Mouse (Mus musculus): ENCODE data around the gene Samd5.

Gene Samd5

DNA sequence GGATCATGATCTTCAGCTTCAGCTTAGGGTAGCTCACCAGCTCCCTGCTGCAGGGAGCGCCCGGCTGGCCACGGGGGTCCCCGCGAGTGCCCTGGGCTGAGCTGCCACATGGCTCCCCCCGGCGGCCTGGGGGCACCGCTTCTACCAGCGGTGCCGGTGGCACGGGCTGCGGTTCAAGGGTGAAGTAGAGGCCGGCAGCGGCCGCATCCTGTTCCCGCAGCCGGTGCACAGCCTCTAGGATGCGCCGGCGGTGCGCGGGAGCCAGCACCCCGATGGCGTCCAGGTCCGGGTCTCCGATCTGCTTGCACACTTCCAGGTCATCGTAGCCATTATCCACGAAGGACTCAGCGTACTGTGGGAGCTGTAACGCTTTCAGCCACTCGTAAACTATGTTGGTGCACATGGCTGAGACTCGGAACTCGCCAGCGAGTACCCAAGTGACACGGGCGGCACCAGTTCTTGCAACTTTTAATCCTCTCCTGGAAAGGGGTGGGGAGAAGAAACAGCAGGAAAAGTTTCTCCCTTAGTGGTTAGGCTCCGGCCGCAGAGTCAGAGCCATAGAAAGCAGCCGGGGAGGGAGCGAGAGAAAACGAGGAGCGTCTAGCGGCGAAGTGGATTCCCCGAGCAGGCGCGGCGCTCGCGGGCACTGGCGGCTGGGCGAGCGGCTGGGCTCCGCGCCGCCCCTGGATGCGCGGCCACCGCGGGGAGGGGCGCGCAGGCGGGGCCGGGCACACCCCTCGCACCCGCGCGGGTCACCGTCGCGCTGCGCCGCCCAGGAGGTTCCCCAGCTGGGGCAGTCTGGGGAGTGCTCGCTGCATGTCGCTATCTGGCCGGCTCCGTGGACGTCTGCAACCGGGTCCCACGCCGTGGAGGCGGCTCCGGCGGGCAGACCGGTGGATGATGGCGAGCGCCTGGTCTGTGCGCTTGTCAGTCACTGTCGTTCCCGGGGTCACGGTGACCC, at the start of gene Samd5:
Gene Samd5, minus strand, starts transcription at position 648 of the 961 bp plus-strand sequence.
- peak; percentile 36 for DNase-seq

- no peak for DNase-seq
These were observed 47.7 kb upstream of the Samd5 start for GRCm38 (mm10) chr10:9722519-9723303.

GRCm38 (mm10) chr10:9720027-9720426, 45.0 kb upstream of the Samd5 start:
- no peak for DNase-seq

DNA sequence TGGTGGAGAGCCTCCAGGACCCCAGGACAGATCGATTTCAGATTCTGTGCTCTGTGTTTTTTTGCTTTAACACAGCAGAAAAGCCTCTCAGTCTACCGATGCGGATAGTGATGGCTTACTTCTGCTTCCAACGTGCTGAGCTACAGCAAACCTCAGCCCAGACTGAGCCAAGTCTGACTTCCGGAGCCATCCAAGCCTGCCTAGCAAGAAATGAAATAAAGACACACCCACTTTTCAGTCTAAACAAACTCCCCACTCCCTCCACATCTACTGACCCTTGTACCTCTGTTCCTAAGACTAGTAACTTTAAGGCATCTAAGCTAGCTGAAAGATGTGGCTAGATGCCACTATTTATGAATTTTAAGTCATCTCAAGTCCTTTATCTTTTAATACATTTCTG, 43.1 kb upstream of the Samd5 start:
- peak; percentile 5 for DNase-seq

DNA sequence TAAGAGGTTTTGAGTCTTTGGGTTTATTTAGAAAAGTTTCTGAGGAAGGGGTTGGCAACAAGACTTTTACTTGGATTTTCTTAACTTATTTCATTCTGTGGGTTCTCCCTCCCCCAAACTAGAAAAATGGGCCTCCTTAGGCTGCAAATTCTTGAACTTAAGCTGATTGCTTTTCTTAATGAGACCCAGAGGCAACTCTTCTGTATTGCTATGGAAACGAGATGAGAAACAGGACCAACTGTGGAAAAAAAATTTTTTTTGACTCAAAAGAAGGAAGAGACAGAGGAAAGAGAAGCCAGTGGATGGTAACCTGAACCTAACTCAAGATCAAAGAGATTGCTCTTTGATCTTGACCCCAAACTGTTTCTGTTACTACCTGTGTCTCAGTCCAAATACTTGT, 29.9 kb upstream of the Samd5 start:
- DNase-seq, result no peak

DNA sequence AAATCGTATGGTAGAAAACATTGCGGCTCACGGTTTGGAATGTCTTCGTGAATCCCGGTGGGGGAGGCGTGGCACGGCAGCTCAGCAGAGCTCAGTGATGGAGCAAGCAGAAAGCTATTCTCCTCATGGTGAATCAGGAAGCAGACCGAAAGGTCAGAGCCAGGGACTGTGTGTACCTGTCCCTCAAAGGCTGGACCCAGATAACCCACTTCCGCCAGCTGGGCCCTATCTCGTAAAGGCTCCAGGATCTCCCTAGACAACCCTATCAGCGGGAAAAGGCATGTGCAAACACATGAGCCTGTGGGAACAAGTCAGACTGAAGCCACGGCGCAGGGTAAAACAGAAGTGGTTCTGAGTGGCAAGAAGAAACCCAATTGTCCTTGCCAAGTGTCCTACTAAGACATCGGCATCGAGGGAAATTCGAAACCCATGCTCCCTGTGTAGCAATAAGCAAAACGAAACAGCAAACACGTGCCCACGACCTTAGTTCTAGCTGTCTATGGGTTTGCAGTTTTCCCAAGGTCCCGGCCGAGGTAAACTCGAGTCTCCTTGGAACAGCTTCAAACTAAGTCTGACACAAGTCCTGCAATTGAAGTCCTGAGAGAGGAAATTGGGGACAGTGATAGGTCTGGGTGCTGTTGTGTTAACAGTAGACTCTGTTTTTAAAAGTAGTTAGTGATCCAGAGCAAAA, 24.2 kb upstream of the Samd5 start:
- no peak for DNase-seq

DNA sequence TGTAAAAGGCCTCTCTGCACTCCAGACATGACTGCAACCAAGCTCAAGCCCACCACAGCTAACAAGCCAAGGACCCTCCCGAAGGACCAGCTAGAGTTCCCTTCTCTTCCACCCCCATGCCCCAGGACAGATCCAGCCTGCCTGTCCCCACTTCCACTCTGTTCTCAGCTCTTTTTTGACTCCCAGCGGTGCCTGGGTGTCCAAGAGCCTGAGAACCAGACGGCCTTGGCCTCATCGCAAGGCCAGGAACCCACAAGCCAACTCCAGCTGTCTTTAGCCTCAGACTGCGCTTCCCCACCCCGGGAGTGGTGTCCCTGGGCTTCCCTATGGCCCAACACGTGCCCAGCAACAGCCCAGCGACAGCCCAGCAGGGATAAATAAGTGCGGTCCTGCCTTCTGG, 23.1 kb upstream of the Samd5 start:
- no peak for DNase-seq

DNA sequence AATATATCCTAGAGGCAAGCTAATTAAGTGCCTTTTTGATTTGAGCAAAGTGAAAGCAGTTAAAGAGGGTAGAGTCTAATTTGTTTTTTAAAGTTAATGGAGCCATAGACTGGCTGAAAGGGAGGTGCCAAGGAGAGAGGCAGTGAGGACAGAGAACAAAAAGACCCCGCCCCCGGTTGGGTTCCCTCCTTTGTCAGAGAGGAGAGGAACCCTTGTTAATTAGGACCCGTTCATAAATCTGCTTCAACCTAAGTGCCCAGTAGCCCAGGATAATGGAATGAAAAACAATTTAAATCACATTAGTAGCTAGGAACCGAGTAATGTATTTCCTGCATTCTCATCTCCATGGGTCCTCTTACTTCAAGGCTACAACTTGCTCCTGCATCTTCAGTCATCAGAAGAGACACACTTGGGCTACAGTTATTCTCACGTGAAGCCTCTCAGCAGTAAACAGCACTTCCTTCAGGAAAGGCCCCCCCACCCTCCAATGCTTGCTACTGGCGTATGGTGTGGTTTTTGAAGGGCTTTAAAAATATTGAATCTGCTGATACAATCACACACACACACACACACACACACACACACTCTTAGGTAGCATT, 21.6 kb upstream of the Samd5 start:
- no peak for DNase-seq

GRCm38 (mm10) chr10:9693990-9694699, 19.1 kb upstream of the Samd5 start:
- no peak for DNase-seq

GRCm38 (mm10) chr10:9680928-9681327, 5.9 kb upstream of the Samd5 start:
- DNase-seq, result no peak

DNA sequence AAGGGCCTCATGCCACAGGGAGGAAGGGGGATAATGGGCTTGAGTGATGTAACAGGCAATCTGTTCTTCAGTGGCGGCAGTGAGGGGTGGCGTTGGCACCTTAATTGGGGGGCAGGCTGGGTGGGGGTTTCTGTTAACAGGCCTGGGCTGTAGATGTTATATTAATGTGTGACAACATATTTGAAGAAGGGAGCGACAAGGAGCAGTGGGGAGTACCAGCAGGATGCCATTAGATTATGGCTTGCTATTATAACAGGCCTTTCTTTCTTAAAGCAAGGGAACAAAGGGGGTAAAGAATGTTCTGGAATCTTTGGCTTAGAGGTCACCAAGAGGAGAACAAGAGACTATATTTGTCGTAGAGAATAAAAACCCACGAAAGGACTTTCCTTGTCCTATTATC, 4.9 kb upstream of the Samd5 start:
- no peak for DNase-seq

DNA sequence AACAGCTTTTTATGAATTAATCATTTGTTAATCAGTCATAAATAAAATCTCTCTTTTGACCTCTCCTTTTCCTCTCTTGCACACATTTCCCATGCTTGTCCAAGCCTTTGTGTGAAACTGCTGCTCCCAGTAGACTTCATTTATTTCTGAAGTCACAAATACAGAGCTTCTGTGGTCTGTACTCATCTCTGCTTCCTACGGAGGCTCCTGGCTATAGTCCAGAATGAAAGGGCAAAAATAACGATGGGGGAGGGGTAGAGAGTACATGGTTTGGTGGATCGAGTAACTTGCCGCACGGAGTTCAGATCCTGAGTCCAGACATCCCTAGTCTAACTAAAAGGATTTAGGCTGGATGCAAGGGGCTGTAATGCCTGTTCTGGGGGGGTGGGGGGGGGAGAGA, 3.1 kb upstream of the Samd5 start:
- DNase-seq, result no peak

DNA sequence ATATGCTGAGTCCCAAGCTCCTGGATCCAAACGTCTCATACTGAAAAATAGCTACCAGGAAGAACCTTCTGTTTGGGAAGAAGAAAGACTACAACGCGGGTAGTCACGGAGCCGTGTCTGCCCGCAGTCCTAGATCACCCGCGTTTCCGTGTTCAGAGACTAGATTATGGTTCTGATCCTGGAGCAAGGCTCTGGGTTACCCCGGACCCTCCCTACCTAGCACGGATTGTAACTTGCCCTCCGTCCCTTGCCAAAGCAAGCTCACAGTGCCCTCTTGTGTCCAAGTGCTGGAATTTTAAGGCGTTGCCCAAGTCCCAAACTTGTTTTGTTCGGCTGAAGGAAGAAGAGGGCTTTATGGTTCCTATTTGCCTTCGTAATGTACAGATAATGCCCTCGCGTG, 1.9 kb upstream of the Samd5 start:
- DNase-seq, result peak; percentile 84

GRCm38 (mm10) chr10:9676418-9676786, 1.4 kb upstream of the Samd5 start:
- DNase-seq, result no peak

- DNase-seq, result no peak
These were observed 776 bp upstream of the Samd5 start for GRCm38 (mm10) chr10:9675550-9676417.

GRCm38 (mm10) chr10:9673276-9673675, 1.7 kb downstream of the Samd5 start:
- no peak for DNase-seq

DNA sequence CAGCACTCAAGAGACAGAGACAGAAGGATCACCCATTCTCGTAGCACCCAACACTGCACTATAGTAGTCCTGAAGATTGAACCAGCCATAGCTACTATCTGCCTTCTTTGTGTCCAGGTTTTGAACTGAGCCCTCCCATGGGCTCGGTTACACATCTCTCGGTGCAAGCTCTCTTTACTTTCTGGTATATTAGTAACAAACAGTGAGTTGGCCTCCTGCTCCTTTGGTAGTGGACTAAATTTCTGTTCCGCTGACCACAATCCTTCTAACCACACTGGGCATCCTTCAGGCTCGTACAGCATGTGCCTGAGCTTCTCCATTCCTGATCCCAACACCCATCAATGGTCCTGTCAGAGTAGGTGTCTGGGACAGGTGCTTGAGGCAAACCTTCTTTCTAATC, 2.3 kb downstream of the Samd5 start:
- DNase-seq, result no peak

DNA sequence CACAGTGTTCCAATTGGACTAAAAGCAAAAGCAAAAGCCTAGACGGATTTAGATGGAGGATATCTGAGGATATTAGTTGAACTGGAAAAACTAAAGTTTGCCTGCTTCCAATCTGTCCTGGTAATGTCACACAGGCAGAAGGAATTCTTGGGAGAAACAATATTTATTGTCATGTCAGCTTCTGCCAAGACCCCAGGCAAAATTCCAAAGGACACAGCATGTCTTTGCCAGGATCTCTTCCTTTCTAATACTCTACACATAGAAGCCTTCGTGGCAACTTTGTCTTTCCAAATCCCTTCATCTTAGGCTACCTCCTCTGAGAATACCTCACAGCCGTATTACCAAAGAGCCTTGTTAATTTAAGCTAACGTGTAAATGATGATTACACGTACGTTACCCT, 4.7 kb downstream of the Samd5 start:
- DNase-seq, result no peak

- no peak for DNase-seq
These were observed 6.2 kb downstream of the Samd5 start for GRCm38 (mm10) chr10:9668791-9669190.

- DNase-seq, result no peak
These were observed 22.1 kb downstream of the Samd5 start for GRCm38 (mm10) chr10:9652946-9653345.
